Mouse (Mus musculus) forebrain, embryonic 10.5 days (tissue): ENCODE measurements around the gene Cstf3. TPM values are rescaled to one million over a fixed set of nuclear protein-coding genes. Genes with fewer than 3 reads are reported as not detected.
A peak's percentile ranks its signal among the peaks of the same experiment; 100 is the strongest.

Source experiments
- DNase-seq: peaks from one replicate; pipeline ENCODE4 v3.0.0-alpha.2; 2017; ENCODE audit warnings: low spot score; ENCODE audit errors: extremely low spot score
- H3K27ac ChIP-seq: fragments of 300-500 bp; sonication (generic); 2 replicates; pipeline ENCODE4 v1.5.1; 2016; ENCODE audit warnings: mild to moderate bottlenecking
- H3K27me3 ChIP-seq: fragments of 300-500 bp; sonication (generic); 2 replicates; pipeline ENCODE4 v1.6.1; 2016; ENCODE audit warnings: mild to moderate bottlenecking; ENCODE audit not compliant: poor library complexity, severe bottlenecking
- H3K36me3 ChIP-seq: fragments of 300-500 bp; sonication (generic); replicated peaks from 2 replicates; pipeline ENCODE4 v1.6.1; 2016; ENCODE audit warnings: mild to moderate bottlenecking, moderate library complexity
- H3K4me1 ChIP-seq: fragments of 300-500 bp; sonication (generic); 2 replicates; pipeline ENCODE4 v1.6.1; 2016
- H3K4me3 ChIP-seq: fragments of 300-500 bp; sonication (generic); 2 replicates; pipeline ENCODE4 v1.5.1; 2016; ENCODE audit warnings: mild to moderate bottlenecking, moderate library complexity
- H3K9me3 ChIP-seq: fragments of 300-500 bp; sonication (generic); 2 replicates; pipeline ENCODE4 v1.6.1; 2016; ENCODE audit warnings: mild to moderate bottlenecking, moderate library complexity
- WGBS: fragments of 180-500 bp; shearing (Covaris S2); methylation state at CpG from one replicate; pipeline ENCODE4 v1.1.7; 2016; 5-methylcytosine and 5-hydroxymethylcytosine counted together
- polyA plus RNA-seq: library from polyadenylated mRNA; unstranded; fragments of >200 nt; fragmentation: Nextera tagmentation; extraction: Ambion mirVana; gene quantifications from 2 replicates; pipeline ENCODE4 v1.2.1, GENCODE M21; 2016

Gene Cstf3
- polyA plus RNA-seq, 1 experiment from 2014 or later, result 104 TPM

- 90% methylated on average over 11 of the region's 11 CpGs for WGBS
- H3K27ac ChIP-seq, result no peak overlapping the region
Measured at GRCm38 (mm10) chr2:104699659-104700058, 109.3 kb downstream of the Cstf3 start.

GRCm38 (mm10) chr2:104703158-104703557, 112.8 kb downstream of the Cstf3 start:
- WGBS, result 71% methylated on average over 3 of the region's 3 CpGs

More at GRCm38 (mm10) chr2:104699659-104700058, 109.3 kb downstream of the Cstf3 start:
- Histone ChIP-seq H3K9me3 (no peaks in the 10 kb centered on the region), H3K36me3 (peaks cover 21% of the 10 kb centered on the region), H3K4me3 (no peak overlapping the region), H3K27me3 (no peaks in the 10 kb centered on the region), H3K4me1 (no peaks in the 10 kb centered on the region)
- DNase-seq, result no peak

DNA sequence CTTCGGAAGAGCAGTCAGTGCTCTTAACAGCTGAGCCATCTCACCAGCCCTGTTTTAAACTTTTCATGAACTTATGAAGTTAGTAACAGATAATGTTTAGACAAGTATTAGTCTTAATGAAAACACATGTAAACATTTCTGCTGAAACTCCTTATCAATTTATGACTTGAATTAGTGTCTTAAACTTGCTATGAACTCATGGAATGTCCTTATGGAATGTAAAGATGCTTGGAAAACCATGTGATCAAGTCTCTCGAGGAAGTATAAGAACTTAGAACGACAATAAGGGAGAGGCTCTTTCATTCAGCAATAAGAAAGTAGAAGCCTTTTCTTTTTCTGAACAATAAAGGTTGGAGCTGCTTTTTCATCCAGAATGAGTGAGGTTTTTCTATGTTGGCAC, 114.0 kb downstream of the Cstf3 start:
- DNase-seq, result no peak
- H3K4me1 ChIP-seq, result peaks cover 12% of the 10 kb centered on the region

More at GRCm38 (mm10) chr2:104703158-104703557, 112.8 kb downstream of the Cstf3 start:
- peaks cover 12% of the 10 kb centered on the region for H3K4me1 ChIP-seq
- H3K4me3 ChIP-seq, result no peak overlapping the region
- H3K27ac ChIP-seq, result no peak overlapping the region
- H3K27me3 ChIP-seq, result no peaks in the 10 kb centered on the region
- H3K9me3 ChIP-seq, result no peaks in the 10 kb centered on the region
- peaks cover 24% of the 10 kb centered on the region for H3K36me3 ChIP-seq
- no peak for DNase-seq

DNA sequence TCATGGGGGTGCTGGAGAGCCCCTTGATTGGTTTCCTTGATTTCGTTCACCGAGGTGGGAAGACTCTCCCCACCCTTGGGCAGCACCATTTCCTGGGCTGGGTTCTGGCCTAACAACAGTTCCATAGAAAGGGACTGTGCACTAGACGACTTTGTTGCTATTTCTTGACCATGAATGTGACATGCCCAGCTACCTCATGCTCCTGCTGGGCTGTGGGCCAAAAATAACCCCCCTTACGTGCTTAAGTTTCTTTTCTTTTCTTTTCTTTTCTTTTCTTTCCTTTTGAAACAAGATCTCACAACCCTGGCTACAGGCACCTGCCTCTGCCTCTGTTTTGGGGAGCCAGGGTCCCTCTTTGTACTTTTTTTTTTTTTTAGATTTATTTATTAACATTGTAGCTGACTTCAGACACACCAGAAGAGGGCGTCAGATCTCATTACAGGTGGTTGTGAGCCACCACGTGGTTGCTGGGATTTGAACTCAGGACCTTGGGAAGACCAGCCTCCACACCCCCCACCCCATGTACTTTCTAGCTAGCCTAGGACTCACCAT, 119.5 kb downstream of the Cstf3 start:
- H3K27ac ChIP-seq, result no peak overlapping the region
- H3K4me1 ChIP-seq, result peaks cover 48% of the 10 kb centered on the region
- peaks cover 15% of the 10 kb centered on the region for H3K36me3 ChIP-seq
- WGBS, result 74% methylated on average over 6 of the region's 6 CpGs
- no peak overlapping the region for H3K4me3 ChIP-seq
- H3K9me3 ChIP-seq, result no peaks in the 10 kb centered on the region
- peaks cover 16% of the 10 kb centered on the region for H3K27me3 ChIP-seq
- DNase-seq, result no peak

More for the DNA sequence above, 114.0 kb downstream of the Cstf3 start:
- Histone ChIP-seq H3K27me3 (no peaks in the 10 kb centered on the region), H3K36me3 (peaks cover 25% of the 10 kb centered on the region), H3K9me3 (no peaks in the 10 kb centered on the region), H3K27ac (no peak overlapping the region), H3K4me3 (no peak overlapping the region)
- WGBS, result 91% methylated on average over 3 of the region's 3 CpGs

GRCm38 (mm10) chr2:104710670-104711370, 120.5 kb downstream of the Cstf3 start:
- Histone ChIP-seq H3K9me3 (no peaks in the 10 kb centered on the region), H3K4me1 (peaks cover 38% of the 10 kb centered on the region), H3K27ac (peak overlapping the region; percentile 98; the same call in 1 of the 2 replicates), H3K4me3 (peak overlapping the region; percentile 93), H3K36me3 (peaks cover 6% of the 10 kb centered on the region), H3K27me3 (peaks cover 16% of the 10 kb centered on the region)
- WGBS, result 36% methylated on average over 6 of the region's 6 CpGs
- DNase-seq, result no peak

- peak within 1 kb of the TSS; percentile 98 for H3K27ac ChIP-seq
- H3K9me3 ChIP-seq, result no peaks in the 10 kb centered on the region
- peaks cover 4% of the 10 kb centered on the region; the same call in 1 of the 2 replicates for H3K36me3 ChIP-seq
- peak within 1 kb of the TSS; percentile 93 for H3K4me3 ChIP-seq
- H3K4me1 ChIP-seq, result peaks cover 37% of the 10 kb centered on the region
- H3K27me3 ChIP-seq, result peaks cover 16% of the 10 kb centered on the region
- under 1% methylated on average over 99 of the region's 99 CpGs for WGBS
- peak; percentile 69 for DNase-seq
Measured at GRCm38 (mm10) chr2:104711585-104712485, 121.5 kb downstream of the Cstf3 start, which contains the start of gene Tcp11l1. TSS of gene Tcp11l1 (minus strand) at chr2:104712169.

GRCm38 (mm10) chr2:104712486-104712809, 122.1 kb downstream of the Cstf3 start:
- H3K27me3 ChIP-seq, result peaks cover 16% of the 10 kb centered on the region
- H3K27ac ChIP-seq, result peak overlapping the region; percentile 98
- DNase-seq, result no peak
- WGBS, result 7% methylated on average over 7 of the region's 7 CpGs
- H3K36me3 ChIP-seq, result peaks cover 4% of the 10 kb centered on the region; the same call in 1 of the 2 replicates
- H3K4me1 ChIP-seq, result peaks cover 37% of the 10 kb centered on the region
- H3K4me3 ChIP-seq, result peak overlapping the region; percentile 93
- no peaks in the 10 kb centered on the region for H3K9me3 ChIP-seq

- no peak overlapping the region for H3K27ac ChIP-seq
- H3K27me3 ChIP-seq, result peaks cover 16% of the 10 kb centered on the region
- H3K4me3 ChIP-seq, result no peak overlapping the region
- H3K9me3 ChIP-seq, result no peaks in the 10 kb centered on the region
- WGBS, result 39% methylated on average over 15 of the region's 15 CpGs
- DNase-seq, result no peak
- H3K36me3 ChIP-seq, result no peaks in the 10 kb centered on the region
- peaks cover 37% of the 10 kb centered on the region for H3K4me1 ChIP-seq
Measured at GRCm38 (mm10) chr2:104714254-104714691, 124.0 kb downstream of the Cstf3 start.

Other genes starting within 250 kb of the Cstf3 start
- gene D430041D05Rik, start 179.5 kb upstream of the Cstf3 start, polyA plus RNA-seq, result 0.90 and 1.1 TPM in 2 replicates
- gene Hipk3, start 96.1 kb upstream of the Cstf3 start, polyA plus RNA-seq, result 6.7 and 6.9 TPM in 2 replicates
- gene Tcp11l1, start 121.6 kb downstream of the Cstf3 start, polyA plus RNA-seq, result 54.2 and 54.7 TPM in 2 replicates
- 0.12 and 0.14 TPM in 2 replicates for gene Pin1rt1, start 125.9 kb downstream of the Cstf3 start, polyA plus RNA-seq
- 3.2 and 3.7 TPM in 2 replicates for gene Depdc7, start 152.4 kb downstream of the Cstf3 start, polyA plus RNA-seq
- gene Qser1, start 226.2 kb downstream of the Cstf3 start, polyA plus RNA-seq, result 11.5 and 11.8 TPM in 2 replicates